Mouse (Mus musculus) kidney, postnatal 10 days (tissue): ENCODE measurements around the gene Smg1.
A peak's percentile ranks its signal among the peaks of the same experiment; 100 is the strongest.

ENCODE experiments used
- DNase-seq: peaks from one replicate; pipeline ENCODE4 v3.0.0; 2021; ENCODE audit warnings: mixed read lengths

The Smg1 gene

GRCm38 (mm10) chr7:118243453-118244385 is at the start of gene Smg1:
Gene Smg1 (minus strand): TSS chr7:118243670.
- peak; percentile 99 for DNase-seq

- no peak for DNase-seq
These were observed 39.7 kb upstream of the Smg1 start for GRCm38 (mm10) chr7:118283186-118283585.

GRCm38 (mm10) chr7:118282543-118282942 is 39.1 kb upstream of the Smg1 start:
- no peak for DNase-seq

- no peak for DNase-seq
These were observed 36.1 kb upstream of the Smg1 start for GRCm38 (mm10) chr7:118279521-118279920.

- peak; percentile 41 for DNase-seq
These were observed 34.0 kb upstream of the Smg1 start for GRCm38 (mm10) chr7:118277335-118277910.

GRCm38 (mm10) chr7:118276684-118277334 is 33.3 kb upstream of the Smg1 start:
- no peak for DNase-seq

- DNase-seq: no peak
These were observed 31.8 kb upstream of the Smg1 start for GRCm38 (mm10) chr7:118275265-118275664.

- no peak for DNase-seq
These were observed 31.4 kb upstream of the Smg1 start for GRCm38 (mm10) chr7:118274851-118275250.

GRCm38 (mm10) chr7:118274169-118274568 is 30.7 kb upstream of the Smg1 start:
- DNase-seq: no peak

- no peak for DNase-seq
These were observed 22.6 kb upstream of the Smg1 start for GRCm38 (mm10) chr7:118266099-118266498.

- no peak for DNase-seq
These were observed 20.1 kb upstream of the Smg1 start for GRCm38 (mm10) chr7:118263606-118264005.

GRCm38 (mm10) chr7:118262409-118262808 is 18.9 kb upstream of the Smg1 start:
- DNase-seq: no peak

GRCm38 (mm10) chr7:118259676-118260305 is 16.3 kb upstream of the Smg1 start:
- no peak for DNase-seq

GRCm38 (mm10) chr7:118258451-118258850 is 15.0 kb upstream of the Smg1 start:
- DNase-seq: no peak

GRCm38 (mm10) chr7:118256740-118257139 is 13.3 kb upstream of the Smg1 start:
- no peak for DNase-seq

GRCm38 (mm10) chr7:118254460-118254859 is 11.0 kb upstream of the Smg1 start:
- DNase-seq: no peak

GRCm38 (mm10) chr7:118254015-118254414 is 10.5 kb upstream of the Smg1 start:
- no peak for DNase-seq

- DNase-seq: no peak
These were observed 9.5 kb upstream of the Smg1 start for GRCm38 (mm10) chr7:118252979-118253378.

- DNase-seq: no peak
These were observed 8.9 kb upstream of the Smg1 start for GRCm38 (mm10) chr7:118252349-118252748.

- DNase-seq: no peak
These were observed 8.1 kb upstream of the Smg1 start for GRCm38 (mm10) chr7:118251392-118252170.

- no peak for DNase-seq
These were observed 7.2 kb upstream of the Smg1 start for GRCm38 (mm10) chr7:118250482-118251160.

- DNase-seq: no peak
These were observed 6.1 kb upstream of the Smg1 start for GRCm38 (mm10) chr7:118249563-118249962.
